Mouse (Mus musculus) retina, adult 2 months (tissue): ENCODE results near the gene C1ql2.

Experiments used
- DNase-seq: peaks from one replicate; pipeline ENCODE4 v3.0.0-alpha.2; 2012; ENCODE audit warnings: low read depth, low spot score

The C1ql2 gene

DNA sequence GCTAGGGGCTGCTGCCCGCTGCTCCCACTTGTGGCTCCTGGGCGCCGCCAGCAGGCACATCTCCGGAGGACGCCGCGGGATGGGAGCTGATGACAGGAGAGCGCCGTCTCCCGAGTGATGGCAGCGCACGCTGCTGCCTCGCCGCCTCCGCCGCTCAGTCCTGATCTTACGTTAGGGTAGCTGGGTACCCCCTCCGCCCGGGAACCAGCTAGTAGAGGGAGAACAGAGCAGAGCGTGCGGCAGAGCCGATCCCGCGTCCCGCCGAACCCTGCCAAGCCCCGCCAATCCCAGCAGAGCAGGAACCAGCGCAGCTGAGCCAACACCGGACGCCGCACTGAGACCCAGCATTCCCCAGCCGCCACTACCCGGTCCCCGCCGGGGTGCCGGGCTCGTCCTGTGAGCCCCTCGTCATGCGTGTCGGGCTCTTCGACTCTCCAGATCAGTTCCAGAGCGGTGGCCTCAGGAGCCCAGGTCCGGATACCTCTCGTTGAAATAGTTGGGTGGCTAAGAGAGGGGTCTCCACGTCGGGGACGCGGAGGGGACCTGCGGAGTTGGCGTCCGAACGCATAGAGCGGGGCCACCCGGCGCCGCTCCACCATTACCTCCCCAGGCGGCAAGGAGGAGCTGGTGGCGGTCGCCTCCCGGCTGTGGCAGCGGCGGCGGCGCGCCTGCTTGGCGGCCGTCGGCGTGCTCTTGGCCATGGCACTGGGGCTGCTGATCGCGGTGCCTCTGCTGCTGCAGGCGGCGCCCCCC is at the start of gene C1ql2:
Gene C1ql2, plus strand, starts transcription at position 164 of the 753 bp plus-strand sequence.
- no peak for DNase-seq

DNA sequence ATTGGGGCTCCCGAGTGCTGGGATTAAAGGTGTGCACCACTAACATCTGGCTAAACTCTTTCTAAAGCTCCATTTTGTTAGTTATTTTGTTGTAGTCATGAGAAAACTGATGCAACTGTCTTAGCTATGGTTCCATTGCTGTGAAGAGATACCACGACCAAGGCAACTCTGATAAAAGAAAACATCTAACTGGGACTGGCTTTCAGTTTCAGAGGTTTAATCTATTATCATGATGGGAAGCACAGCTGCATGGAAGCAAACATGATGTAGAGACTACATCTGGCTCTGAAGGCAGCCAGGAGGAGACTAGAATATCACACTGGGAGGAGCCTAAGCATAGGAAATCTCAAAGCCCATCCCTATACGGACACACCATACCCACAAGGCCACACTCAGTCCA is 48.7 kb upstream of the C1ql2 start:
- no peak for DNase-seq

DNA sequence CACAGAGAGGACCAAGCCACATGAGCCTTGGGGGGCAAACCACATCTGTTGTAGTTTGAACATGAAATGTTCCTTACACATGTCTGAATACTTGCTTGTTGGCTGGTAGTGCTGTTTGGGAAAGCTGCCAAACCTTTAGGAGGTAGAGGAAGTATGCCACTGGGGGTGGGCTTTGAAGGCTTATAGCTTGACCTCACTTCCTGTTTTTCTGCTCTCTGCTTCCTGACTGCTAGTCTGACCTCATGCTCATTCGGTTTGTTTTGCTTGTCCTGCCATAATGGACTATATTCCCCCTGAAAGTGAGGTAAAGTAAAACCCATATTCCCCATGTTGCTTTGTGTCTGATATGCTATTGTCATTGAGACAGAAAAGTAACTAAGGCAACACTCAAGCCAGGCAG is 46.6 kb upstream of the C1ql2 start:
- DNase-seq, result no peak

DNA sequence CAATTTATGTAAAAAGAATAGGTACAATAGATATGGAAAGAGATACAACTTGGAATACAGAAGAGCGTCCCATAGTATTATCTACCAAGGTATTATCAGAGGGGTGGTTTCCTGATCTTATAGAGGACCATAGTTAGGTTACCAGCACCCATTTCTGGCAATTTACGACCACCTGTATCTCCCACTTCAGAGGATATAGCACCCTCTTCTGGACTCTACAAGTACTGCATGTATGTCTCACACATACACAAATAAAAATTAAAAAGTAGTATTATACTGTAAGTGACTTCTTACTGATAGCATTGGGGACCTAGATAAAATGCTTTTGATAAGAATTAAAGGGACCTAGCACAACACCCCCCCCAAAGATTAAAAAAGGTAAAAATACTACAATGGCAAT is 43.4 kb upstream of the C1ql2 start:
- DNase-seq, result no peak

DNA sequence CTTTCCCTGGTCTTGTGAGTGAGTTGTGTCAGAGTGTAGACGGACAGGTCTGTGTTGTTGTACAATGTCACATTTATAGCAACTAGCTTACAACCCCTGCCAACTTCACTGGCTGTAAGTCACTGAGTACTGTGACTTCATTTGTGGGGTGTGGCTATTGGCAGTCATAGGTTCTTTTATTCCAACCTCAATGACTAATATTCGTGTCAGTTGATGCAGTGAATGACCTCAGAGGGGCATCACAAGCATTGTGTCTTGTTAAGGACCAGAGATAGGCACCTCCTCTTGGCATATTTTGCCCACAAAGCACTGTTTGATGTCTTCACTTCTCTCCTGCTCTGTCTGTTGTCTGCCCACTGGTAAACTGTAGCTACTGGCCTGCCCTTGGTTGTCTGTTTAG is 34.6 kb upstream of the C1ql2 start:
- DNase-seq, result no peak

DNA sequence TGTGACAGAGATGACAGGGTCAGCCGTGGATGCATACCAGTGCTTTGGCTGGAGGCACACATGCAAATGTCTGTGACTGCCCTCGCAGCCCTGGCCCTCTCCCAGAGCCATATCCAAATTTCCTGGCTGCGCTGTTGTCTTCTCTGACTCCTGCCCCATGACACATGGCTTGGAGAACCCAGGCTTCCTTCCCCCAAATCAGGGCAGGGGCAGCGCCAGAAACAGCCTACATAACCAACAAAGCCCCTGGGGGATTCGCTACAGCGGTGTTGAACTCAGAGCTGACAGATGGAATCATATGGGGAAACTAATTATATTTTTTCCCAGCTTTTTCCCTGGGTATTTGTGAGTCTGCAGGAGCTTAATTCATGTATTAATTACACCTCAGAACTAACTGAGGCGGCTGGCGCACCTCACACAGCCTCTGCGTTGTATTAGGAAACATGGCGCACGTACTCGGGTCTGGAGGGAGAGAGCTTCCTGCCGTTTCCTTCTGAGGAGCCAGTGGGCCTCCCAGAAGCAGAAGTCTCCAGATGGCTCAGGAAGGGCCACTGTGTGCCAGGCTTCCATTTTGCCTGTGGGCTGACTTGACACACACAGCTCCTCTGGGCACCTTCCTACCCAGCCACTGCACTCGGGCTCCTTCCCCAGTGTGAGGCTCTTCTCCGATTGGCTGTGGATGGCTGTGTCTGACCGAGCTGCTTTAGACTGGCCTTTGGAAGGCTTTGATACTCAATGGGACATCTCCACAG is 18.9 kb upstream of the C1ql2 start:
- DNase-seq, result no peak

DNA sequence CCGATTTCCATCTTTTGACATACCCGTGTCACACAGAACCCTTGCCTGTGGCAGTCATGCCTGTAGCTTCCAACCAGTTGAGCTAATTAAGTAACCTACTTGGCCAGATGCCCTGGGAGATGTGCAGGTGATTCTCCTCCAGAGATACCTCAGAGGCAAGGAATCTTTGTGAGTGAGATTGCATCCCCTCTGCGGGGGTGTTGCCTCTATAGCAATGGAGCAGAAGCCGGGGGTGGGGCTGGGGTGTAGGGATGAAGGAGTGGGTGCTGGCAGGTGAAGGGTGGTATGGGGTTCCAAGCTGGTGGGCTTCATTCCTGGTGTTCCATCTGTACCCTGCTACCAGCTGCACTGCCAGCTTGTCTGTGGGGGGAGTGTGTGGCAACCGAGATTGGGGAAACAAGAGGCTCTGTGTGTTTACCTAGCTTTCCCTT is 17.2 kb upstream of the C1ql2 start:
- no peak for DNase-seq

DNA sequence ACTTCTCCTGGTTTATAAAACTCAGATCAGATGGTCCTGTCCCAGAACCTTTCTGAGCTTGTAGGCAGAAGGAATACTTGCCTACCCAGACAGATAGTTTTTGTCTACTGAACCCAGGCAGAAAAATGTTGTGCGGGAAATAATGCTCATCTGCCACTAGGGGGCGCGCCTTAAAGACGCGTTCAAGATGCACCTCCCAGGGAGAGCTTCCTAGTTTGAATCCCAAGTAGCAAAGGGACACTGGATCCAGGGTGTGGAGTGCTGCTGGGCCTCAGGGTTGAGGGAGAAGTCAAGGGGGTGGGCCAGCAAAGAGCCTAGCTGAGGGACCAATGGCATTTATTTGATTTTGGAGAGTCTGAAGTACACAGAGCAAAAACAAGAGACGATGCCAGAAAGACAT is 12.7 kb upstream of the C1ql2 start:
- DNase-seq, result no peak

DNA sequence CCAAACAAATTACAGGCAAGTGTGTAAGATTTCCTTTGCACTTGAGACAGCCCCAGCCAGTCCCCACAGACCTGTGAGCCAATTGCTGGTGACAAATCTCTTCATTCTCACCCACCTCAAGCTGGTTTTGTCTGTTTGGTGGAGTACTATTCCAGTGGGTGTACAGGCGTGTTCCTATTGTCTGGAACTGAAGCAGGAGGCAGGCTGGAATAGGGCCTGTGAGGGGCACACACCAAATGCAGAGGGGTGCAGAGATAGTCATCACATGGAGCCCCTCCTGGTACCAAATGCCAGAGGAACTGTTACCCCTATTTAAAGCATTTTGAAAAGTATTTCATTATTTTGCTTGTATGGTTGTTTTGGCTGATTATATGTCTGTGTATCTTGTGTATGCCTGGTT is 12.2 kb upstream of the C1ql2 start:
- no peak for DNase-seq

DNA sequence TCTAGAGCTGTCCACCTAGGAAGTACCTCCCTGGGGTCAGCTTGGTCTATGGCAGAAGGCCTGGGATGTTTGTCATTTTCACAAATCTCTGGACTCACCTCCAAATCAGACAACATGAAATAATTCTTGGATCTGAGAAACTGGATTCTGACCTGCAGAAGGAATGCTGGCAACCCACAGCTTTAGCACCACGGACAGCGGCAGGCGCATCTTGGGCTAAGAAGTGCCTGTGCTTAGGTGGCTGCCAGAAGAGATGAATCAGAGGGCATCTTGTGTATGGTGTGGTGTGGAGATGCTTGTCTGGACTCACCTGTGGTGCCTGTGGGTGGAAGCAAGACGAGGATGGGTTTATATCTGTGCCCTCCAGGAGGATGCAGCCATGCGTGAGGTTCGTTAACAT is 8.5 kb upstream of the C1ql2 start:
- no peak for DNase-seq

DNA sequence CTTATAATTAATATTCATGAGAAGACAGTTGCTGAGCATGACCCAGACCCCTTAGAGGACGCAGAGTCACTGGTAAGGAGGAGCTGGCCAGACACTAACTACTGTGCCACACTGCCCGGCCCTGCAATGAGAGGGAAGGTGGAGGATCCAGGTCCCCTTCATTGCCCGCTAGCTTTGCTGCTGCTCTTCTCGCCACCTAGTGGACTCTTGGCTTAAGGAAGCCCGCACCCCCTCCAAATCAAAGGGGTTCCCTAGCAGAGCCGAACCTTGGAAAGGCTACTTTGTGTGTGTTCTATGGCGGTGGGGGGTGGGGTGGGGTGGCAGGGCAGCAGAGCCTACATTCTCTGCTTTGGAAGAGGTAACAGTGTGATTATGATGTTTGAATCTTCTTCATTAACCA is 2.4 kb upstream of the C1ql2 start:
- no peak for DNase-seq

DNA sequence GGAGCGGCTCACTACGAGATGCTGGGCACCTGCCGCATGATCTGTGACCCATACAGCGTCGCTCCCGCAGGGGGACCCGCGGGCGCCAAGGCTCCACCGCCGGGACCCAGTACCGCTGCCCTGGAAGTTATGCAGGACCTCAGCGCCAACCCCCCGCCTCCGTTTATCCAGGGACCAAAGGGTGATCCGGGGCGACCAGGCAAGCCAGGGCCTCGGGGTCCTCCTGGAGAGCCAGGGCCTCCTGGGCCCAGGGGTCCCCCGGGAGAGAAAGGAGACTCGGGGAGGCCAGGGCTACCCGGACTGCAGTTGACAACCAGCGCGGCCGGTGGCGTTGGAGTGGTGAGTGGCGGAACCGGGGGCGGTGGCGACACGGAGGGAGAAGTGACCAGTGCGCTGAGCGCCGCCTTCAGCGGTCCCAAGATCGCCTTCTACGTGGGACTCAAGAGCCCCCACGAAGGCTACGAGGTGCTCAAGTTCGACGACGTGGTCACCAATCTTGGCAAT is 842 bp downstream of the C1ql2 start:
- no peak for DNase-seq

DNA sequence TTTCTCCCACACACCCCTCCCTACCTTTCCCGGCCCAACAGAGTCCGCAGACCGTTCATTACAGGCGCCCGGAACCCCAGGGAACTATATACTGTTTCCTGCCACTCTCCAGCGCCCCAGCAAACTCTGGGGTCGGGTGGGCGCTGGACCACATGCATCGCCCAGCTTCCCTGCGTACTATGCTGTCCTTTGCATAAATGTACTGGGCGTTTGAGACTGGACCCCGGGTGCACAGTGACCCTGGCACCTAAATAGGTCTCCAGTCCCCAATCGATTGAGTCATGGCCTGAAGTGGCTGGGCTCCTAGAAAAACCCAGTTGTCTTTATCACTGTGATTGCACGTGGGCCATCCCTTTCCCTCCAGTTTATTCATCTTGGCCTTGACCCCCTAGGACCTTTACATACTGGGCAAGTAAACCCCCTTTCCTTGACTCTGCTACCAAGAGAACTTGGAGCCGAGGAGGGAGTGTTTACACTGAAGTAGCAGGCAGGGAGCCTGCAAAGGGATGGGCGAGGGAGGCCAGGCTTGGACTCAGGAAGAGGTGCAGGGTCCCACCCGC is 1.5 kb downstream of the C1ql2 start:
- no peak for DNase-seq

DNA sequence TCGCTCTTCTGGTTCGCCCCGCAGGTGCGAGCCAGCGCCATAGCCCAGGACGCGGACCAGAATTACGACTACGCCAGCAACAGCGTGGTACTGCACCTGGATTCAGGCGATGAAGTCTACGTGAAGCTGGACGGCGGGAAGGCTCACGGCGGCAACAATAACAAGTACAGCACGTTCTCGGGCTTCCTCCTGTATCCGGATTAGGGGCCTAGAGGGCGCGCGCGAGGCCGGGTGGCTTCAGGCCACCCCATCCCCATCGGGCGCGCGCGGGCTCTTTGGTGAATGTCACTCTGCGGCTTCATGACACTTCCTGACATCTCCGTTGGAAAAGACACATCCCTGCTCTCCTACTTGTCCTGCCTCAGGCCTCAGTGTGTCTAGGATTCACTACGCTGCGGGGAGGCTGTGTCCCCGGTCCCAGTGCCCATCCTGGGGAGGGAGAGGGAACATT is 2.0 kb downstream of the C1ql2 start:
- DNase-seq, result no peak

DNA sequence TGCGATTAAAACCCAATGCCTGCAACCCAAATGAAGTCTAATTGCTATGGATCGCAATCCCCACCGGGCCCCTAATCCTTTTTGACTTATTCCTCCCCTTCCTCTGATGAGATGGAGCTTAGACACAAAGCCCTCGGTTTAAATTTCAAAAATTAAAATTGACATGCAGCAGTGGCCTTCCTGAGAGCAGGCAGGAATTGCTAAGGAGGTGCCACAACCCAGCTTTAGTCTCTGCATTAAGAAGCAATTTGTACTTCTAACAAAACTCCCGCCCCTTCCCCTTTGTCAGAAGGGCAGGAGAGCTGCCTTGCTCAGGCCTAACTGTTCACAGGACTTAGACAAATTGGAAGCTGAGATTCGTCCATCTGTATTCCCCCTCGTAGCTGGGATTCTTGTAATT is 4.6 kb downstream of the C1ql2 start:
- DNase-seq, result no peak

DNA sequence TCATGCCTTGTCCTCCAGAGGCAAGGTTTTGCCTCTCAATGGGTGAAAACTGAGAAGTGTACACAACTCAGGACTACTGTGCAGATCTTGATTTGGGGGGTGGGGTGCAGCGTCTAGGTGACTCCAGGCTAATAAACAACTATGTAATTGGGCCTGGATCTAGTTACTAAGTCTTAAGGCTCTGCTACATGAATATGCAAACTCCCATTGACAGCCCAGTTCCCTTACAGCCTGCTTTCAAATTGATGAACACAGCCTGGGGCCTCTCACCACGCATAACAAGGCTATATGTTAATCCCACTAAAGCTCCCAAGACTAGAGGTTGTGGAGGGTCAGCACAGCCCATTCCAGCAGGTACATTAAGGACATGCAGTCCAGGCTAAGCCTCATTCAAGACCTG is 14.0 kb downstream of the C1ql2 start:
- no peak for DNase-seq

DNA sequence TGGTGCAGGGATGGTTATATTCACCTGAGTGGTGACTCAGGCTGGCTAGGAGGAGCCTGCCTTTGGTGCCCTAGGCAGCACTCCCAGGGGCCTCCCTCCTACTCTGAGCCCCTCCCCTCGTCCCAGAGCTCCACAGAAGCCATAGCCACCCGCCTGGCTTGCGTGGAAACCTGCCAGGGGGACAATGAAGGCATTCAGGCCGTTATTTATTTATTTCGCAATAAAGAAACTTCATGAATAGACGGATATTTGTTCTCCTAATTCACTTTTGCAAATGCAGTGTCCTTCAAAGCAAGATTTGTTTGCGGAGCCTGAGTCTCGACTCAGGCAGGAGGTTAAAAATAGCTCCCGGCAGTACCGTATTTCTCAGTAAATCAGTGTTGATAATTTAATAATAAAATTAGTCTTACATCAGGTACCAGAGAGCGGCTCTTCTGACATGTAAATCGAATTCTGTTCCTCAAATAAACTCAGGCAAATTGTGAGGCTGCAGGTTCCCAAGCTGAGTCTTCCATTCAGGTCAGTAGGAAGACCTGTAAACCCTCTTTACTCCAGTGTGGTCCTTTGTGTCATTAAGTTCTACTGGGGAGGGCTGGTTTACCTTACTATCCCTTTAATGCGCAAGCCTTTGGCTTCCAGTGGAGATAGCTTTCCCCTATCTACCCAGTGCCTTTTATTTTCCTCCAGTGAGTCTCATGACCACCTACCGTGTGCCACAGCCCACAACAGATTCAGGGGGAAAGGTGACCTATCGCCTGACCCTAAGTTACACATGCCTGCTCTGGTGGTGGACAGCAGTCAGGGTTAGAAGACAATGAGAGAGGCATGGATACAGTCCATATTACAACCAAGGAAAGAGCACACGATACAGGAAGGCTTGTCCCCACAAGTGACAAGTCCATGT is 17.2 kb downstream of the C1ql2 start:
- no peak for DNase-seq

DNA sequence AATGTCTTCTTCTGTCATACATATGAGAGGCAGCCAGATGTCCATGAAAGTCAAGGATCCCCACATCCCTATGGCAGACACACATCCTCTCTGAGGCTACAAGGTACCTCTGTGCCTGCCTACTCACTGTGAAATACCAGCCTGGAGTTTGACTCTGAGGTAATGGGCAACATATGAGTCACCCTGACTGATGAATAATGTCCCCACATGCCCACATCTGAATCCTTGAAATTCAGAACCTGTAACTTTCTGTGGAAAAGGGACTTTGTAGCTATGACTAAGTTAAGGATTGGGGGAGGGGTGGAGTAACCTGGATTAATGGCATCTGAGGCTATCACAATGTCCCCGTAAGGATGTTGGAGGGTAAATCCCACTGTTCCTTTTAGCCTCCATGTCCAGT is 23.3 kb downstream of the C1ql2 start:
- no peak for DNase-seq

DNA sequence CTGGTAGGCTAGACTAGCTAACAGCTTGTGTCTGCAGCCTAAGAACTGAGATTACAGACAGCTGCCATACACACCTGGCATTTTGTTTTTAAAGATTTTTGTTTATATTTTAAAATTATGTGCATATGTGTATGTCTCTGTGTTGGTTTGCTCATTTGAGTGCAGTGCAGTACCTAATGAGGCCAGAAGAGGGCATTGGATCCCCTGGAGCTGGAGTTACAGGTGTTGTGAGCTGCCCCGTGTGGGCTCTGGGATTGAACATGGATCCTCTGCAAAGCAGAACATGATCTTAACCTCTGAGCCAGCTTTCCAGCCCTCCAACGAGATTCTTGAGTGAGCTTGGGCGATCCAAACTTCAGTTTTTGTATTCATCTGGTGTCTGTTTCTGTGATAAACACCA is 27.8 kb downstream of the C1ql2 start:
- no peak for DNase-seq

DNA sequence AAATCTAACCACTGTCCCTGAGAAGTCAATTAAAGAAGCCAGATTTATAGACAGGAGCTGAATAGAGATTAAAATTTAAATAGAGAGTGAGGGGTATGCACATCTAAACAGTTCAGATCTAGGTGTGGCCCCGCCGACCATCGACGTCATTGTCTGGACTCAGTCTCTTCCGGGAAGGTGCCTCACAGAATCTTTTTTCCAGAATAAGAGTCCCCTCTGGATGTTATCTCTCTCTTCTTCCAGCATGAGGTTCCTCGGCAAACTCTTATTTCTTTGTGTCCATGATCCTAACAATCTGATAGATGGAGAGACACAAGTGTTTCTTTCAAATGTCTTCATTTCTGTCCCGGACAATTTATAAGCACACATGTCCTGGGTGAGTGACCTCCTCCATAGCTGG is 33.7 kb downstream of the C1ql2 start:
- DNase-seq, result no peak

DNA sequence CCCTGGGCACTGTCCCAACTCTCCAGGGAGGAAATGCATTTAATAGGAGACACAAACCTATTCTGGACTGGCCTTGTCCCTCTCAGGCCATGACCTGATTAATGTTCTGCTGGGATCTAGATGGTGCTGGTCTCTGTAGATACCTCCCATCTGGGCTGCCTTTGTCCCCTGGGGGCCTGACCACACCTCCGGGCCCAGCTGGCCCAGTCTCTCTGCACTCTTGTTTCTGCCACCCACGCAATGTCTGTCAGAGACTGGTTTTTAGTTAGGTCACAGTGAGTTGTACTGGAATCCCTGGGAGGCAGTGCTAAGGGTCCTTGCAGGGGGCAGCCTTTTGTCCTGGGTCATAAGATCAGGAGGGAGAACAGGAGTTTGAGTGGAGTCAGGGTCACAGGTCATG is 34.5 kb downstream of the C1ql2 start:
- no peak for DNase-seq
